Mouse (Mus musculus) cerebellum, adult 11-12 months (tissue): ENCODE data around the gene Slco2b1.

ENCODE experiments used
- DNase-seq: peaks from one replicate; pipeline ENCODE4 v3.0.0; 2022

The Slco2b1 gene

GRCm38 (mm10) chr7:99693387-99693786, 17.8 kb downstream of the Slco2b1 start:
- DNase-seq: no peak

GRCm38 (mm10) chr7:99692396-99692795, 18.7 kb downstream of the Slco2b1 start:
- no peak for DNase-seq

- no peak for DNase-seq
Observed at GRCm38 (mm10) chr7:99690819-99691218, 20.3 kb downstream of the Slco2b1 start.

- no peak for DNase-seq
Observed at GRCm38 (mm10) chr7:99684086-99684485, 27.1 kb downstream of the Slco2b1 start.

- DNase-seq: no peak
Observed at GRCm38 (mm10) chr7:99680771-99681170, 30.4 kb downstream of the Slco2b1 start.

GRCm38 (mm10) chr7:99674890-99675289, 36.2 kb downstream of the Slco2b1 start:
- no peak for DNase-seq

- no peak for DNase-seq
Observed at GRCm38 (mm10) chr7:99674209-99674608, 36.9 kb downstream of the Slco2b1 start.

GRCm38 (mm10) chr7:99673188-99673587, 38.0 kb downstream of the Slco2b1 start:
- DNase-seq: no peak

- no peak for DNase-seq
Observed at GRCm38 (mm10) chr7:99671544-99672435, 39.4 kb downstream of the Slco2b1 start.

GRCm38 (mm10) chr7:99670915-99671314, 40.2 kb downstream of the Slco2b1 start:
- DNase-seq: no peak

GRCm38 (mm10) chr7:99668802-99669201, 42.3 kb downstream of the Slco2b1 start:
- peak; percentile 74 for DNase-seq

GRCm38 (mm10) chr7:99667096-99667495, 44.0 kb downstream of the Slco2b1 start:
- no peak for DNase-seq

- no peak for DNase-seq
Observed at GRCm38 (mm10) chr7:99665731-99666452, 45.2 kb downstream of the Slco2b1 start.

- DNase-seq: peak; percentile 91
Observed at GRCm38 (mm10) chr7:99664571-99665485, 46.3 kb downstream of the Slco2b1 start.

- DNase-seq: no peak
Observed at GRCm38 (mm10) chr7:99663507-99664220, 47.5 kb downstream of the Slco2b1 start.

- DNase-seq: no peak
Observed at GRCm38 (mm10) chr7:99662311-99662710, 48.8 kb downstream of the Slco2b1 start.

GRCm38 (mm10) chr7:99661571-99662230, 49.4 kb downstream of the Slco2b1 start:
- DNase-seq: no peak

- DNase-seq: no peak
Observed at GRCm38 (mm10) chr7:99661071-99661470, 50.1 kb downstream of the Slco2b1 start.

- DNase-seq: peak; percentile 46
Observed at GRCm38 (mm10) chr7:99659379-99660029, 51.6 kb downstream of the Slco2b1 start.

GRCm38 (mm10) chr7:99654244-99654643, 56.9 kb downstream of the Slco2b1 start:
- DNase-seq: no peak

GRCm38 (mm10) chr7:99649585-99649984, 61.6 kb downstream of the Slco2b1 start:
- no peak for DNase-seq
